Mouse (Mus musculus): ENCODE results near the gene Ttc29. TPM values are rescaled to one million over a fixed set of nuclear protein-coding genes. Genes with fewer than 3 reads are reported as not detected.

The Ttc29 gene
- total and polyA plus RNA-seq, 3 experiments, result 0.49 TPM; not detected in 2

GRCm38 (mm10) chr8:78434340-78434739 is 221.2 kb downstream of the Ttc29 start:
- H3K27ac ChIP-seq, result no peak overlapping the region
- H3K4me3 ChIP-seq, result no peak overlapping the region
- H3K79me2 ChIP-seq (replicated peaks; ENCODE audit: control insufficient read depth, insufficient read depth, low read length), result no peaks in the 10 kb centered on the region
- WGBS, result 4% methylated on average over 8 of the region's 8 CpGs
- peaks cover 28% of the 10 kb centered on the region for H3K27me3 ChIP-seq (ENCODE audit: control insufficient read depth, insufficient read depth, low read length)
- intact Hi-C loops (cut with DNase I), result loop anchor here (10.0 kb wide), 1 partner anchor 210 kb away; no protein-coding TSS in a partner anchor
- H3K9ac ChIP-seq (ENCODE audit: low read depth, low read length), result no peak overlapping the region
- TF ChIP-seq EP300 (IDR thresholded peaks at IDR 0.05; ENCODE audit: insufficient read depth, low read depth, low read length), result no peak
- TF ChIP-seq POLR2A (IDR thresholded peaks at IDR 0.05; ENCODE audit: insufficient read depth, low read depth, low read length), result no peak
- no peak for TF ChIP-seq CTCF (IDR thresholded peaks at IDR 0.05)
- H3K4me1 ChIP-seq (ENCODE audit: control insufficient read depth, insufficient read depth, low read length), result no peaks in the 10 kb centered on the region
- H3K36me3 ChIP-seq (ENCODE audit: control insufficient read depth, insufficient read depth, low read length), result no peaks in the 10 kb centered on the region
- DNase-seq, result no peak

GRCm38 (mm10) chr8:78434823-78435623 is 221.9 kb downstream of the Ttc29 start:
- Histone ChIP-seq H3K4me3 (no peak overlapping the region), H3K9ac (ENCODE audit: low read depth, low read length) (no peak overlapping the region), H3K27me3 (ENCODE audit: control insufficient read depth, insufficient read depth, low read length) (peaks cover 28% of the 10 kb centered on the region), H3K36me3 (ENCODE audit: control insufficient read depth, insufficient read depth, low read length) (no peaks in the 10 kb centered on the region), H3K4me1 (ENCODE audit: control insufficient read depth, insufficient read depth, low read length) (no peaks in the 10 kb centered on the region), H3K79me2 (replicated peaks; ENCODE audit: control insufficient read depth, insufficient read depth, low read length) (no peaks in the 10 kb centered on the region), H3K27ac (no peak overlapping the region)
- no peak for DNase-seq
- TF ChIP-seq CTCF (IDR thresholded peaks at IDR 0.05) (no peak), EP300 (IDR thresholded peaks at IDR 0.05; ENCODE audit: insufficient read depth, low read depth, low read length) (no peak), POLR2A (IDR thresholded peaks at IDR 0.05; ENCODE audit: insufficient read depth, low read depth, low read length) (no peak)
- intact Hi-C loops (cut with DNase I), result loop anchor here (10.0 kb wide), 1 partner anchor 210 kb away; no protein-coding TSS in a partner anchor
- 2% methylated on average over 61 of the region's 62 CpGs for WGBS

- Histone ChIP-seq H3K27me3 (ENCODE audit: control insufficient read depth, insufficient read depth, low read length) (peaks cover 28% of the 10 kb centered on the region), H3K79me2 (replicated peaks; ENCODE audit: control insufficient read depth, insufficient read depth, low read length) (no peaks in the 10 kb centered on the region), H3K36me3 (ENCODE audit: control insufficient read depth, insufficient read depth, low read length) (no peaks in the 10 kb centered on the region), H3K9ac (ENCODE audit: low read depth, low read length) (no peak overlapping the region), H3K4me1 (ENCODE audit: control insufficient read depth, insufficient read depth, low read length) (no peaks in the 10 kb centered on the region), H3K27ac (no peak overlapping the region), H3K4me3 (no peak overlapping the region)
- intact Hi-C loops (cut with DNase I), result loop anchor here (10.0 kb wide), 1 partner anchor 209 kb away; no protein-coding TSS in a partner anchor
- TF ChIP-seq CTCF (IDR thresholded peaks at IDR 0.05) (no peak), EP300 (IDR thresholded peaks at IDR 0.05; ENCODE audit: insufficient read depth, low read depth, low read length) (no peak), POLR2A (IDR thresholded peaks at IDR 0.05; ENCODE audit: insufficient read depth, low read depth, low read length) (no peak)
- whole genome bisulfite sequencing, result 3% methylated on average over 18 of the region's 18 CpGs
- DNase-seq, result no peak
Measured at GRCm38 (mm10) chr8:78435624-78435960, 222.5 kb downstream of the Ttc29 start.

GRCm38 (mm10) chr8:78436071-78436651 is 223.1 kb downstream of the Ttc29 start, which contains the start of gene Pou4f2:
Pou4f2 (minus strand) TSS chr8:78436645.
- WGBS, result under 1% methylated on average over 54 of the region's 54 CpGs

GRCm38 (mm10) chr8:78436661-78437060 is 223.6 kb downstream of the Ttc29 start:
- Histone ChIP-seq H3K9ac (ENCODE audit: low read depth, low read length) (no peak overlapping the region), H3K27me3 (ENCODE audit: control insufficient read depth, insufficient read depth, low read length) (peaks cover 31% of the 10 kb centered on the region), H3K4me1 (ENCODE audit: control insufficient read depth, insufficient read depth, low read length) (no peaks in the 10 kb centered on the region), H3K27ac (no peak overlapping the region), H3K79me2 (replicated peaks; ENCODE audit: control insufficient read depth, insufficient read depth, low read length) (no peaks in the 10 kb centered on the region), H3K4me3 (no peak overlapping the region), H3K36me3 (ENCODE audit: control insufficient read depth, insufficient read depth, low read length) (no peaks in the 10 kb centered on the region)
- TF ChIP-seq POLR2A (IDR thresholded peaks at IDR 0.05; ENCODE audit: insufficient read depth, low read depth, low read length) (no peak), EP300 (IDR thresholded peaks at IDR 0.05; ENCODE audit: insufficient read depth, low read depth, low read length) (no peak)
- DNase-seq, result no peak
- 0% methylated on average over 19 of the region's 25 CpGs for WGBS
- intact Hi-C loops (cut with DNase I), result loop anchor here (10.0 kb wide), 1 partner anchor 208 kb away; no protein-coding TSS in a partner anchor

More at GRCm38 (mm10) chr8:78436071-78436651, 223.1 kb downstream of the Ttc29 start, which contains the start of gene Pou4f2:
- peak within 1 kb of the TSS; percentile 12; the same call in 1 of the 2 replicates for H3K4me3 ChIP-seq
- intact Hi-C loops (cut with DNase I), result loop anchor here (10.0 kb wide), 1 partner anchor 209 kb away; no protein-coding TSS in a partner anchor
- no peaks in the 10 kb centered on the region for H3K4me1 ChIP-seq (ENCODE audit: control insufficient read depth, insufficient read depth, low read length)
- no peak within 1 kb of the TSS for H3K9ac ChIP-seq (ENCODE audit: low read depth, low read length)
- TF ChIP-seq CTCF (IDR thresholded peaks at IDR 0.05), result no peak
- no peak for TF ChIP-seq POLR2A (IDR thresholded peaks at IDR 0.05; ENCODE audit: insufficient read depth, low read depth, low read length)
- no peak for TF ChIP-seq EP300 (IDR thresholded peaks at IDR 0.05; ENCODE audit: insufficient read depth, low read depth, low read length)
- no peaks in the 10 kb centered on the region for H3K36me3 ChIP-seq (ENCODE audit: control insufficient read depth, insufficient read depth, low read length)
- DNase-seq, result peak in 1 of 2 experiments; percentile 29
- no peak within 1 kb of the TSS for H3K27ac ChIP-seq
- peaks cover 28% of the 10 kb centered on the region for H3K27me3 ChIP-seq (ENCODE audit: control insufficient read depth, insufficient read depth, low read length)
- H3K79me2 ChIP-seq (replicated peaks; ENCODE audit: control insufficient read depth, insufficient read depth, low read length), result no peaks in the 10 kb centered on the region
